Mouse (Mus musculus) hematopoietic multipotent progenitor cell, adult 10-12 weeks (in vitro differentiated cells): ENCODE data around the gene Smndc1. TPM values are rescaled to one million over a fixed set of nuclear protein-coding genes. Genes with fewer than 3 reads are reported as not detected.

ENCODE experiments used
- polyA plus RNA-seq: library from polyadenylated mRNA; stranded (reverse); fragments of >175 nt; gene quantifications from 2 replicates; pipeline ENCODE4 v1.2.3, GENCODE M21; 2012; ENCODE audit warnings: low replicate concordance

Smndc1 gene
- 57.8 and 122 TPM in 2 replicates for polyA plus RNA-seq

DNA sequence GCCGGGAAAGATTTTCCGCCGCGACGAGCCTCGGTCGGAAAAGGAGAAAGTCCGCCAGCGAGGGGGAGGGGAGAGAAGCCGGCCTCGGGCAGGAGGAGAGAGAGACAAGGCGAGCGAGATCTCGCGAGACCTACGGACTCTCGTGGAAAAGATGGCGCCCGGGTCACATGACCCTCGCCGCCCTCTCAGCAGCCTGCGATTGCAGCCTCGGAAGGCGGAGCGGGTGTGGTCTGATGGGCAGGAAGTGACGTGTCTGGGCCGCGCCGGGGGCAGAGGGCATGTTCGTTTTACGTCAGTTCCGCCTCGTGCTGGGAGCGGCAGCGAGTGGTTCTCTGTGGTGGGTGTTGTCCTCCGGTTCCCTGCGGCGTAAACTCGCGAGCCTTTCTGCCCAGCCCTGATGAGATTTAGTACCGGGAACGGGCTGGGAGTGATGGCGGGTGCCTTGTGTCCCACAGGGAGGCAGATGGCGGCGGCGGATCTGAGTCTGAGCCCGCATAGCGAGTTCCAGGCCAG, at the start of gene Smndc1:
TSS of gene Smndc1 (minus strand) at position 84 of the 513 bp plus-strand sequence.

DNA sequence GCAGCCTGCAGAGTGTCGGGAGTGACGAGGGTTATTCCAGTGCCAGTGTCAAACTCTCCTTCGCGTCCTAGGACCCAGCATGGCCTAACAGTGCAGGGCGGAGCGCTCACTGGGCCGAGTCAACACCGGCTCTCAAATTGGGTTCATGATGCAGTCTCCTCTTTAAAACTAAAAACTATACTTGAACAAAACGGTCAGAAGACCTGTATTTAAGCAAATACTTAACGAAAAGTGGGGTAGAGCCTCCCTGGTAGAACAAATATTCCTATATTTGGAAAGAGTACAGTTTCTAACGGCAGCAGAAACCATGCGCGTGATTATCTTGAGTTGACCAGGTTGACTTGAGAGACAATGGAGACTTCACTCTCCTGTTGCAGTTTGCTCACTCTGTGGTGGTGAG, 18.7 kb downstream of the Smndc1 start, which contains the start of gene Gm10197:
TSS of gene Gm10197 (minus strand) at position 101 of the 400 bp plus-strand sequence.

Other genes starting within 250 kb of the Smndc1 start
- 26.1 and 45.0 TPM in 2 replicates for gene Mxi1, start 80.1 kb downstream of the Smndc1 start, polyA plus RNA-seq
- gene Gm10197, start 18.8 kb downstream of the Smndc1 start, polyA plus RNA-seq = not detected in 2 replicates
- 13.9 and 28.4 TPM in 2 replicates for gene Dusp5, start 138.5 kb upstream of the Smndc1 start, polyA plus RNA-seq
- 23.8 and 62.7 TPM in 2 replicates for gene Nutf2-ps1, start 198.5 kb upstream of the Smndc1 start, polyA plus RNA-seq
- gene Smc3, start 209.8 kb upstream of the Smndc1 start, polyA plus RNA-seq = 12.8 and 15.8 TPM in 2 replicates